Mouse (Mus musculus) kidney, postnatal 14 days (tissue): ENCODE data around the gene Kcnq2.

Source experiments
- DNase-seq: peaks from one replicate; pipeline ENCODE4 v3.0.0; 2022; ENCODE audit warnings: mixed read lengths

Kcnq2 gene

GRCm38 (mm10) chr2:181134591-181135445, at the start of gene Kcnq2:
Gene Kcnq2, minus strand, starts transcription at chr2:181135300.
- DNase-seq: no peak

- no peak for DNase-seq
These were observed 45.8 kb upstream of the Kcnq2 start for GRCm38 (mm10) chr2:181180898-181181297.

GRCm38 (mm10) chr2:181178471-181178870, 43.4 kb upstream of the Kcnq2 start:
- no peak for DNase-seq

- DNase-seq: no peak
These were observed 42.9 kb upstream of the Kcnq2 start for GRCm38 (mm10) chr2:181178015-181178414.

- DNase-seq: no peak
These were observed 39.5 kb upstream of the Kcnq2 start for GRCm38 (mm10) chr2:181174646-181175045.

GRCm38 (mm10) chr2:181166469-181166868, 31.4 kb upstream of the Kcnq2 start:
- no peak for DNase-seq

GRCm38 (mm10) chr2:181160821-181161220, 25.7 kb upstream of the Kcnq2 start:
- DNase-seq: no peak

GRCm38 (mm10) chr2:181159771-181160170, 24.7 kb upstream of the Kcnq2 start:
- DNase-seq: no peak

- no peak for DNase-seq
These were observed 24.0 kb upstream of the Kcnq2 start for GRCm38 (mm10) chr2:181159091-181159514.

- no peak for DNase-seq
These were observed 23.4 kb upstream of the Kcnq2 start for GRCm38 (mm10) chr2:181158471-181158870.

- no peak for DNase-seq
These were observed 22.7 kb upstream of the Kcnq2 start for GRCm38 (mm10) chr2:181157716-181158302.

GRCm38 (mm10) chr2:181157180-181157579, 22.1 kb upstream of the Kcnq2 start:
- DNase-seq: no peak

- no peak for DNase-seq
These were observed 21.4 kb upstream of the Kcnq2 start, which contains the start of gene Eef1a2 for GRCm38 (mm10) chr2:181156248-181157121. Gene Eef1a2, minus strand, starts transcription at chr2:181157014.

- no peak for DNase-seq
These were observed 20.7 kb upstream of the Kcnq2 start for GRCm38 (mm10) chr2:181155801-181156200.

GRCm38 (mm10) chr2:181154831-181155415, 19.8 kb upstream of the Kcnq2 start:
- no peak for DNase-seq

- DNase-seq: no peak
These were observed 19.3 kb upstream of the Kcnq2 start for GRCm38 (mm10) chr2:181154361-181154760.

- no peak for DNase-seq
These were observed 18.7 kb upstream of the Kcnq2 start for GRCm38 (mm10) chr2:181153837-181154236.

GRCm38 (mm10) chr2:181153131-181153530, 18.0 kb upstream of the Kcnq2 start:
- DNase-seq: no peak

GRCm38 (mm10) chr2:181152701-181153100, 17.6 kb upstream of the Kcnq2 start:
- DNase-seq: no peak

GRCm38 (mm10) chr2:181150281-181150680, 15.2 kb upstream of the Kcnq2 start:
- no peak for DNase-seq

- no peak for DNase-seq
These were observed 13.3 kb upstream of the Kcnq2 start for GRCm38 (mm10) chr2:181148318-181148955.
